Mouse (Mus musculus): ENCODE data around the gene Specc1.

Specc1 gene

GRCm38 (mm10) chr11:62045964-62046363 lies 89.4 kb downstream of the Specc1 start:
- in situ Hi-C loops (cut with MboI; ENCODE audit: low sequenced_read_pairs), result loop anchor here (5.0 kb wide), 1 partner anchor 99 kb away; no protein-coding TSS in a partner anchor

DNA sequence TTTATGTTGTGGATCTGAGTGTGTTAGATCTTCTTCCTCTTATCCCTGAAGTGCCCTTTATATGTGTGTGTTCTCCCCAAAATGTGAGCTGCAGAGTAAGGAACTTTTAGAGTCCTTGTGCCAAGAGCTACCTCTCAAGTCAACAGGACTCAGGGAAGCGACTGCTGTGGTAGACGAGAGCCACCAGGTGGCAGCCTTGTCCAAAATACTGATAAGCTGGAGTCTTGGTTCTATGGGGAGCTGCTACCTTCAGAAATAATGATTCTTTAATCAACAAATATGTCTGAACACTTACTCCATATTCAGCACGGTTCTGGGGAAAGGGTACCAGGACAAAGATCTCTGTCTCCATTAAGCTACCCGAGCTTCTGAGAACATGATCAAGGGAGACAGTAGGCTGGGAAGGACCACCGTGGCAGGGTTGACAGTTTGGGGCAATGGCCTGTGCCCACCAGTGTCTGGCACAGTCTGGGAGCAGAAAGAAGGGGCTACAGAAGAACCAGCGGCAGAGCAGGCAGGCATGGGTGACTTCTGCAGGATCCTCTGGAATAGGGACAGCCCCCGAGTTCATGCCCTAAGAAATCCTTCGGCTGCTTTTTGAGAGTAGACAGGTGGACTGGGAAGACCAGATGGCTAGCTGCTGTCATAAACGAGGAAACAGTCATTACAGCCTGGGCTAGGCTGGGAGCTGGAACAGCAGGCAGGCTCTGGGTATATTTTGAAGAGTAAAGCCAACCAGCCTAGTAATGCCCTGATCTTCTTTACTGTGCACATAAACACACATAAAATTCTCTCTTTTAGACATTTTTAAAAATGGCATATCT lies 91.5 kb downstream of the Specc1 start:
- in situ Hi-C loops (cut with MboI; ENCODE audit: low sequenced_read_pairs), result loop anchor here (5.0 kb wide), 1 partner anchor 101 kb away; no protein-coding TSS in a partner anchor

DNA sequence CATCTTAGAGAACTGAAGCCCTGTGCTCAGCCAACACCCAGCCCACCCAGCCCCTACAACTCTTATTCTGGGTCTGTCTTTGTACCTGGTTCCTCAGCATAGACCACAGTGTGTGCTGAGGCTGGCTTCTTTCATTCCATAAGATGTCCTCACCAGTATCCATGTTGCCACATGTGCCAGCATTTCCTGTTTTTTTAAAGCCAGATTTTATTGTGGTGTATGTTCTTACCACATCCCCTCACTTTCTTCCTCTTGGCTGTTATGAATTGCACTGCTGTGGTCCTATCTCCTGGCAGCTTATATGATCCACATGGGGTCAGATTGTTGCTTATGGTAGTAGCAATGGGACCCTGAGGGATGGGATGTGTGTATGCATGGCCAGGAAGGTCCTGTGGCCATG lies 92.6 kb downstream of the Specc1 start:
- in situ Hi-C loops (cut with MboI; ENCODE audit: low sequenced_read_pairs), result loop anchor here (5.0 kb wide), 1 partner anchor 102 kb away; no protein-coding TSS in a partner anchor

- in situ Hi-C loops (cut with MboI; ENCODE audit: low sequenced_read_pairs), result loop anchor here (5.0 kb wide), 2 partner anchors 77 to 227 kb away; no protein-coding TSS in a partner anchor
Measured at GRCm38 (mm10) chr11:62050356-62051330, 94.1 kb downstream of the Specc1 start.

- in situ Hi-C loops (cut with MboI; ENCODE audit: low sequenced_read_pairs), result loop anchor here (5.0 kb wide), 2 partner anchors 76 to 226 kb away; no protein-coding TSS in a partner anchor
Measured at GRCm38 (mm10) chr11:62051487-62051886, 94.9 kb downstream of the Specc1 start.

DNA sequence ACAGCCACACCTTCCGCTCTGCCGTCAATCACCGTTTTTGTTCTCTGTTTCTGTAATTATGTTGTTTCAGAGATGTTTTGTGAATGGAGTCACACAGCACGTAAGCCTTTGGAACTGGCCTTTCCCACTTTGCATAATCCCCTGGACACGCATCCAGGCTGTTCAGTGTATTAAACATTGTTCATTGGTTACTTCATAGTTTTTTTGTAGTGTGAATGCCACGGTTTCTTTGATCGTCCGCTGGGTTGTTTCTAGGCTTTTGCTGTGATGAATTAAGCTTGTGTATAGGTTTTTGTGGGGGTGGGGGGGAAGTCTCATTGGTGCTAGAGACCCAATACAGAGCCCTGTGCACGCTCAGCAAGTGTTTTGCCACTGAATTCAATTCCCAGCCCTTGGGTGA lies 97.4 kb downstream of the Specc1 start:
- in situ Hi-C loops (cut with MboI; ENCODE audit: low sequenced_read_pairs), result loop anchor here (5.0 kb wide), 2 partner anchors 73 to 223 kb away; no protein-coding TSS in a partner anchor

DNA sequence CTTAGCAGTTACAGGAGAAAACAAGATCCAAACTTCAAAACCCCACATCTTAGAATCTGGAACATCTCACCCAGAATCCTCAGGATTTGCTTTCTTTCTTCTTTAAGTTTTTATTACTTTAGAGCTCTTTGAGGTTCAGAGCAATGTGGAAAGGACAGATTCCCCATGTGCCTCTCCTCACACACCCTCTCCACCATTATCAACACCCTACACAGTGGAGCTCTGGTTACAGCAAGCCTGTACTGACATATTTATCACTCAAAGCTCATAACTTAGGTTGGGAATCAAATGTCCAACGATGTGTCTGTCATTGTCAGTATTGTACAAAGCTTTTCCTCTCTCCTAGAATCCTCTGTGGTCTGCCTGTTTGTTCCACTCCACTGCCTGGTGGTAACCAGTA lies 108.0 kb downstream of the Specc1 start:
- in situ Hi-C loops (cut with MboI; ENCODE audit: low sequenced_read_pairs), result no loop called here

GRCm38 (mm10) chr11:62065655-62066054 lies 109.1 kb downstream of the Specc1 start:
- in situ Hi-C loops (cut with MboI; ENCODE audit: low sequenced_read_pairs), result no loop called here

GRCm38 (mm10) chr11:62069554-62069953 lies 113.0 kb downstream of the Specc1 start:
- in situ Hi-C loops (cut with MboI; ENCODE audit: low sequenced_read_pairs), result no loop called here

GRCm38 (mm10) chr11:62070206-62070605 lies 113.6 kb downstream of the Specc1 start:
- in situ Hi-C loops (cut with MboI; ENCODE audit: low sequenced_read_pairs), result no loop called here

DNA sequence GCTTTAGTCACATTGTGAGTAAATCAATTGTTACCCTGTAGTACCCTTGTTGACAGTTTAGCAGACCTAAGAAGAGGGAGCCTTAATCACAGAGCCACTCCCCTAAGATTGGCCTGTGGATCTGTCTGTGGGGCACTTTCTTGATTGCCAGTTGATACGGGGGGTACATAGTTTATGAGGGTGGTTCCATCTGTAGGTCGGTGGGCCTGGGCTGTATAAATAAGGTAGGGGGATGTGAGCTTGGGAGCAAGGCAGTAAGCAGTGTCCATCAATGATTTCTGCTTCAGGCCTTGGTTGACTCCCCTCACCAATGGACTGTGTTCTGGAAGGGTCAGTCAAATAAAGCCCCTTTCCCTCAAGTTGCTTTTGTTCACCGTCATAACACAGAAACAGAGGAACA lies 115.8 kb downstream of the Specc1 start:
- in situ Hi-C loops (cut with MboI; ENCODE audit: low sequenced_read_pairs), result no loop called here

- in situ Hi-C loops (cut with MboI; ENCODE audit: low sequenced_read_pairs), result no loop called here
Measured at GRCm38 (mm10) chr11:62073575-62074140, 117.1 kb downstream of the Specc1 start.

DNA sequence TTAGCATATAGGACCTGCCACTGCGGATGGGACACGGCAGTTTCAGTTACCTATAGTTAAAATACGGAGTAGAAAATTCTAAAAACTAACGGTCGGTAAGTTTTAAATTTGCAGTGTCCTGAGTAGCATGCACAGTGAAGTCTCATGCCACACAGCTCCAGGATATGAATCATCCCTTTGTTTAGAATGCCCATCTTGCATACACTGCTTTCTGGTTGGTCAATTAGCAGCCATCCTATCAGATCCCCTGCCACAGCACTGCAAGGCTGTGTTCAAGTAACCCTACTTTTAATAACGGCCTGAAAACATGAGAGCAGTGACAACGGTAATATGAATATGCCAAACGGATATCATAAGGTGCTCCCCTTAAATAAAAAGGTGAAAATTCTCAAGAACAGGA lies 118.0 kb downstream of the Specc1 start:
- in situ Hi-C loops (cut with MboI; ENCODE audit: low sequenced_read_pairs), result no loop called here

DNA sequence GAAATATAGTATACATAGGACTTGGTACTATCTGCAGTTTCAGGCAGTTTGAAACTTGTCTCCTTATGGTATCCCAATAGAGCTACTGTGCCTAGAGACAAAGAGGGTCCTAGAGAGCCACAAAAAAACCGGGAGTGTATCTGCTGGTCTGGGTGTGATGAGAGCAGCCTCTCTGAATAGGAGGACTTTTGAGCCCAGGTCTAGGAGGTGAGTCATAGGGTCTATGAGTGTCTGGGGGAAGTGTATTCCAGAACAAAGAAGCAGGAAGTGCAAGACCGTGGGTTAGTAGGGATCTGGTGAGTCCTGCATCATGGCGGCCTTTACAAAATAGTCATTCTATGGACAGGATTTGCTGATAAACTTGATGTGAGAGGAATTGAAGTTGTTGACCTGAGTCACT lies 118.5 kb downstream of the Specc1 start:
- in situ Hi-C loops (cut with MboI; ENCODE audit: low sequenced_read_pairs), result no loop called here

- in situ Hi-C loops (cut with MboI; ENCODE audit: low sequenced_read_pairs), result no loop called here
Measured at GRCm38 (mm10) chr11:62075551-62075950, 119.0 kb downstream of the Specc1 start.

DNA sequence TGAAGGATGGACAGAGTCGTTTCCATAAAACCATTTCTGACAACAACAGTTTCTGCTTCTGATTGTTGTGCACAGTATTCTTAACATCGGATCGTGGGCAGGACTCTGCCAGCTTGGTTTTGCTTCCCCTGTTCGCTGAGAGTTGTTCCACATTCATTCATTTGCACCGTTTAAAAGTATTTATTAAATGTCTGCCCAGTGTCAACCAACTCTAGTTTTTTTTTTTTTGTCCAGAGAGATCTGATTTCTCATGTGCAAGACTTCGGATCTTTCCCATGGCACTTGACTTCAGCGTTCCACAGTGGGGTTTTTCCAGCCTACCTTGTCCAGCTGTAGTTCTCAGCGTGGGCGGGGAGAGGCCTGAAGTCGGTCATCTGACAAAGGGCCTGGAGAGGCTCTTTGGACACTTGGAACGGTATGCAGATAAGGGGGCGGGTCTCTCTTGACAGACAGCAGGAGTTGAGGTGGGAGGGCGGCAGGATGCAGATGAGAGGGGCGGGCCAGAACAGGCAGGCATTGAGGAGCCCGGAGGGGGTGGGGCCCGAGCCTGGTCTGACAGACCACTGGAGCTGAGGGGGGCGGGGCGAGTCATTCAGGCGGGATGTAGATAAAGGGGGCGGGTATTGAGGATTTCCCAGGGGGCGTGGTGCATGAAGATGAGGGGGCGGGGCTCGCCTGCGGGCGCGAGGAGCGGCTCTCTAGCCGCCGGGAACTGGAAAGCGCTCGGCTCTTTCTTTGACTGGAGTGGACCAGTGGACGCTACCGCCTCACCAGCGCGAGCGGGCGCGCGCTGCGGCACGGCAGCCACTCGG lies 120.0 kb downstream of the Specc1 start:
- in situ Hi-C loops (cut with MboI; ENCODE audit: low sequenced_read_pairs), result no loop called here

DNA sequence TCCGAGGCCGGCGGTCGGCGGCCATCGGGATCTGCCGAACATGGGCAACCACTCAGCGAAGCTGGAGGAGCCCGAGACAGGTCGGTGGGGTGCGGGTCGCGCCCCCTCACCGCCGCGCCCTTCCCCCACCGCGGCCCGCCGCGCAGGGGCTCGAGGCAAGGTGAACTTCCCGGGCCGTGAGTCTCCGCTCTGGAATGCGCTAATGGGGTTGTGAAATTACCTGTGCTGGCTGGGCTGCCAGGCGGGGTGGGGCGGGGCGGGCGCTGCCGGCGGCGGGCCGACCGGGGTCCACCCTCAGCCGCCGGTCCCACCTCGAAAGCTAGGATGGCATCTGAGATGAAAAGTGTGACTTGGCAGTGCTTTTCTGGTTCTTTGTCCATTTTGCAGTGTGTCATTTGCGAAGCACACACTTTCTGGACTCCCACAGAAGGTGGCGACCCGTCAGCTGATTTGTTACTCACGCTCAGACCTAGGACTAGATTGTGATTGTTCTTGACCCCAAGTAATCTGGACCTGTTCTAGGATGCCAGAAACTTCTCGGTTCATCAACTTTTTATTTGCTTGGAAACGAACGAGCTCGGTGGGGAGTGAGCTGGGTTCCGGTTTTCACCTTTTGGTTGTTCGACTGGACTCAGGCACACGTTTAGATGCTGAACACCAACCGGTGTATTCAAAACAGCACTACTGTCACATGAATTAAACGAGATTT lies 120.7 kb downstream of the Specc1 start:
- in situ Hi-C loops (cut with MboI; ENCODE audit: low sequenced_read_pairs), result no loop called here

- in situ Hi-C loops (cut with MboI; ENCODE audit: low sequenced_read_pairs), result no loop called here
Measured at GRCm38 (mm10) chr11:62078371-62078770, 121.8 kb downstream of the Specc1 start.

GRCm38 (mm10) chr11:62079100-62079857 lies 122.7 kb downstream of the Specc1 start:
- in situ Hi-C loops (cut with MboI; ENCODE audit: low sequenced_read_pairs), result no loop called here

Measured in CH12F3 (cell line).